Mouse (Mus musculus) gastrocnemius, postnatal 25 days (tissue): ENCODE data around the gene Rsad2. TPM values are rescaled to one million over a fixed set of nuclear protein-coding genes. Genes with fewer than 3 reads are reported as not detected.
"Not testable (repeated sequence)": the region's sequence is repeated elsewhere in the genome, so short reads cannot be mapped to it uniquely, and the experiment has no call there.

ENCODE experiments used
- DNase-seq: peaks from one replicate; pipeline ENCODE4 v3.0.0; 2022
- total RNA-seq, 2 experiments: library from RNA; stranded (reverse); gene quantifications; 1 replicate in 1 of 2; 2 replicates in 1 of 2; pipeline ENCODE4 v1.2.3; 2021

The Rsad2 gene
- total RNA-seq, 2 experiments from 2014 or later = 0.72 to 0.99 TPM

GRCm38 (mm10) chr12:26446377-26447045 is 9.7 kb downstream of the Rsad2 start:
- no peak for DNase-seq

DNA sequence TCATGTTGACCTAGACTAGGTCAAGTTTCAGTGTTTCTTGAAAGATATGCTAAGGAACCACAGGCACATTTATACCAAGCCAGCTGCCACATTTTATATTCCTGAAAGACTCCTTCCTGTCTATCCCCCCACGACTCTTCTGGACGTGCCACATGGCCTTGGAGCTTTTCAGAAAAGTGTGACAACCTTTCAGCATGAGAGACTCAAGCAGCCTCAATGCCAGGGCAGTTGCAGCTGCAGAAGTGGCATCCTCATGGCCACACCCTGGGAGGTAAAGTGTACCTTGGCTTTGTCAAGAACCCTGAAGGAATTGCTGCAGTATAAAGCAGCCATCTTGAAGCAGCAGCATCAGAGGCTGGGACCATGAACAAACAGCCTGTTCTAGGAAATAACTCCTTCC is 11.7 kb downstream of the Rsad2 start:
- no peak for DNase-seq

GRCm38 (mm10) chr12:26444054-26444453 is 12.2 kb downstream of the Rsad2 start:
- peak; percentile 60 for DNase-seq

DNA sequence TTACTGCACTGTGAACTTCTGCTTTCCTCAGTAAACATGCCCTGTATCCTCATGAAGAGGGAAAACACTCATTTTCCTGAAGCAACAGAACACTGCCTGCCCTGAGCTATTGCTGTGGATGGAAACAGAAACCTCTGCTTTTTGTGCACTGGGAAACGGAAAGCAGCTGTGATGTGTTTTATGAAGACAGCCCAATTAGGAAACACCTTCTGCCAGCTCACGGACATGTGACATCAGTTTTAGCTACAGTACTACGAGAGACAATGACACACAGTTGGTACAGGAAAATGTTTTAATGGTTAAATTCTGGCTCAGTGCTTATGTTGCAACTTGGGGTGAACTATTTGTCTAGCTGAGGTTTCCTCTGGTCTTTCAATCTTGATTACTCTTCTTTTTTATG is 16.9 kb downstream of the Rsad2 start:
- DNase-seq = no peak

- no peak for DNase-seq
These were observed 18.3 kb downstream of the Rsad2 start for GRCm38 (mm10) chr12:26437950-26438349.

DNA sequence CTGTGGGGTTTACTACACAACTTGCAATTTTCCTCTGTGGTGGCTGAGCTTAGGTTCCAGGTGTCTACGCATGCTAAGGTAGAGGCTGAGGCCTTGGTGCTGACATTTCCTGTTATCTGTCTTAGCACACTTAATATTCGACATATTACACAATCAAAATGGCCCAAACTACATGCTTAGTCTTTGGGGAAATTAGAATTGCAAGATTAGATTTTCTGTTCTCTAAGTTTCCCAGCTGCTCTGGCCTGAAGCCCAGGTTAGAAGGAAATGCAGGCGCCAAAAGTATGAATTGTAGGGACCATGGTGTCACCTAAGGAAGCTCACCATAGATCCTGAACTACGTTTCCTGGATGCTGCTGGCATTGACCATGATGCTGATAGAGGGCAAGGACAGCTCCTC is 19.9 kb downstream of the Rsad2 start:
- DNase-seq = no peak

DNA sequence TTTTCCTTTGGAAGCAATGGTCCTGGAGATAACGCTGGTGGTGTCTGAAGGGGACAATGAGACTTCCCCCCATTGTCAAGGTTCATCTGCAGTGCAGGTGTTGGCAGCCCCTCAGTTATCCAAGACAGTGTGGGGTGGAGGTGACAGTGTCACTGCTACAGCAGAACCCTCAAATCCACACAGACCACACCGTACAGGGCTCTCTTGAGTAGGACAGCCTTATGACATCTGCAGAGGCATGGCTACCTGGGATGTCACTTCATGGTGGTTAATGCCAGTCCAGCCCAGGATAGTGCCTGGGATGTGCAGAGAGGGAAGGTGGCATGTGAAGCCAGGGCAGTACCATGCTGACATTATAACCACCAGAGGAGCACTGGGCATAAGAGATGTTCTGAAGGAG is 27.5 kb downstream of the Rsad2 start:
- not testable (repeated sequence) for DNase-seq

DNA sequence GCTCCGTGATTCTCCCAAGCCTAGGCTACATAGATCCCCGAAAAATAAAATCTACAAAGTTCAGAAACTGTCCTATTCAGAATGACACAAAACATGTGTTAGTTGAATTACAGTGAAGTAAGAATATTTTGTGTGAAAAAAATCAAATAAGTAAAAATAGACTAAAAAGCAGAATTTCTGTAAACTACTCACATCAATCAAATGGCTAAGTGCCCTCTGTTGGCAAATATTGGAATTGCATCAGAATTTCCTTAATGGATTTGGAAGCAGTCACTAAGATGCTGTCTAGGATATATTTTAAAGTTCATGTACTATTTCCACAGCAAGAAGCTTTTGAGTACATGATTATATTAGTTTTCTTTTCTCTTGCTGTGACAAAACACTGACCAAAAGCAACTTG is 31.4 kb downstream of the Rsad2 start:
- no peak for DNase-seq

DNA sequence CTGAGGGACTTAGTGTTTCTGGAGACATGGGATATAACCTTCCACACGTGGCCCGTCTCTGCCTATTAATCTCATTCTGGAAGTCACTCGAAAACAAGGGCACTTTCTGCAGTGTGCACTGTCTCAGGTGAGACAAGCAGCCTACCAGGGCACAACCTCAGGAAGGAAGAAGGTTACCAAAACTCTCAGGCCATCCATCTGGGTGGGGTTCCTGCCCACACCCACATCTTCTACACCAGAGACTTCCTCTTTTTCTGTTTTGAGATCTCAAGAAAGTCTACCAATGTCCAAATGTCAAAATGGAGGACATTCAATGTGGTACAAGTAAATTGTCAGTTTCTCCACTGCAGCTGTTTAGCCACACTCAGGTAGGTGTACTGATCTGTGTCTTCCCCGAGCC is 37.9 kb downstream of the Rsad2 start:
- DNase-seq = no peak

GRCm38 (mm10) chr12:26416636-26417295 is 39.5 kb downstream of the Rsad2 start:
- no peak for DNase-seq

- peak; percentile 79 for DNase-seq
These were observed 41.0 kb downstream of the Rsad2 start, which contains the start of gene Rnf144a for GRCm38 (mm10) chr12:26415104-26415771. TSS of gene Rnf144a (minus strand) at chr12:26415254.

- no peak for DNase-seq
These were observed 41.7 kb downstream of the Rsad2 start for GRCm38 (mm10) chr12:26414451-26415103.

GRCm38 (mm10) chr12:26413961-26414411 is 42.3 kb downstream of the Rsad2 start:
- peak; percentile 14 for DNase-seq

DNA sequence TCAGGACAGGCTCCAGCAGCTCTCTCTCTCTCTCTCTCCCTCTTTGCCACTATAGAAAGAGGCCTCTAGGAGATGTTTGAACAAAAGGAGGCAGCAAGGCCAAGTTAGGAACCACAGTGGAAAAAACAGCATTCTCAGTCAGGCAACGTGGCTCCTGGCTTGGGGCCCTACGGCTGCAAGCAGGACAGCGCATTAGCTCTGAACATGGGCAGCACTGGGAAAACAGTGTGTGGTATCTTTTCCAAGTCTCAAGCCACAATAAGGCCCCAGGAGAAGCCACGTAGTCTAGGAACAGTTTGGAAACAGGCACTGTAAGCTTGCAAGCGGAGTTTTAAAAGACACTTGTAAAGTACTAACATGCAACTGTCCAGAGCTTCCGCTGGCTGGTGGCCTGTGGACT is 43.5 kb downstream of the Rsad2 start:
- DNase-seq = peak; percentile 61

DNA sequence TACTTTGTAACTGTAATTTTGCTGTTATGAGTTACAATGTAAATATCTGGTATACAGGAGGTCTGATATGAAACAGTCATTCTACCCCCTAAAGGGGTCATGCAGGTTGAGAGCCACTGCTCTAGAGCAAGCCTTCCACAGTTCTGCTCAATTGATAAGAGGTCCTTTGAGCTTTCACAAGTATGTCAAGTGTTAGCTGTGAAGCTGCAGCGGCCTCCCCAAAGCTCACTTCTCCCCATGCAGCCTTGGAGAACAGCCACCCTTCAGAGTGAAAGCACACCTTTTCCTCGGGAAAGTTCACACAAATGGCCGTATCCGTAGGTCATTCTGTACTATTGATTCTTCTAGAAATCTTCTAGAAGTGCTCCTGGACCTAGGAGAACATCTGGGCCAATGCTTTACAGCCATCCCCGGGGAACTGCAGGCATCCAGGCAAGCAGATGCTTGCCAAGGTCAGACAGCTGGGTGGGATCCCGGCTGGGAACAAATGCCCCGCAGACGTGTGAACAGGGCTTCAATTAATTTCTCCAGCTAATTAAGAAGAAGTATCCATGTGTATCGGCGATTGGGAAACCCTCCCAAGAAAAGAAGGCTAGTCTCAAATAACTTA is 44.3 kb downstream of the Rsad2 start:
- peak; percentile 28 for DNase-seq

- no peak for DNase-seq
These were observed 45.8 kb downstream of the Rsad2 start for GRCm38 (mm10) chr12:26410443-26410842.

DNA sequence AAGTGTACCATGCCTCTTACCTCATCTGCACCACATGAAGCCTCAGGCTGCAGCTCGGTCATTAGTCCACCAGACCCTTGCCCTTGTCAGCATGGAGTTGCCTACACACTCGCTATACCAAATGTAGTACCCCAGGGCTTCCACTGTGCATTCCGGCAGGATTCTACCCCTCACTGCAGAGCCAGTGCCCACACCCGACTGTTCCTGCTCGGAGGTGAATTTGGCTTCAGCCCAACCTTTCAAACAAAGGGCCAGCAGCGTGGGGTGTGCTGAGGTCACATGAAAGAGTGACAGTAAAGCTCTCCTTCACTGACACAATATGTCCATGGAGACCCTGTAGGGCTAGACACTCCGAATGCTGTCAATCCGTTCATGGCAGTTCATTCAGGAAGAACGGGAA is 47.5 kb downstream of the Rsad2 start:
- no peak for DNase-seq

GRCm38 (mm10) chr12:26404781-26405702 is 51.2 kb downstream of the Rsad2 start:
- peak; percentile 16 for DNase-seq

DNA sequence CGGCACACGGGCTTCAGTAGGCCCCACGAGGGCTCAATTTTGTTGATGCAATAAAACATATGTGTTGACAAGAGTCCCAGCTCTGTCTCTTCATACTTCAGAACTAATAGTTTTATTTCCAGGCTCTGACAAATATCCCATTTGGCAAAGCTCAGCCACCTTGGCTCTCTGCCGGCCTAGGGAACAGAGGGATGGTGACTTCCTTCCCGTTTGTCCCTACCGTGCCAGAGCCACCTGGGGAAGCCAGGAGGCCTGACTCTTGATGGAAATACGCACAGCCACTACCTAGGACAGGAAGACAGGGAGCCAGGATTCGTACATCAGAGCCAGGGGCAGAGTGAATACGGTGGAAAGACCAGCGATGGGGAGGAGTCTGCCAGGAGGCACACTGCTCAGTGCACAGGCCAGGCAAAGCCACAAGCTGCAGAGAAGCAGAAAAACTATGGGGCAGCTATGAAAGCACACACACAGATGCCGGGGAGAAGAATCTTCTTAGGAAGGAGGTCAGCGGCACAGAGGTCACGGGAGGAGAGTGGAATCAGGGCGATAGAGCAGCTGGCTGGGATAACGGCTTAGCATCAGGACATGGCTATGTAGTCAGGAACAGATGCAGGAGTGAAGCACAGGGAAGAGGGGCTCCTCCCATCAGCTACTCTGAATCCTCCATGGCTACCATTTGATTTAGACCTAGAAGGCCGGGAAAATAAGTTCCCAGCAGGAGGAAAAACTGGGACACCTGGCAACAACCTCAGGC is 52.7 kb downstream of the Rsad2 start:
- DNase-seq = peak; percentile 64

DNA sequence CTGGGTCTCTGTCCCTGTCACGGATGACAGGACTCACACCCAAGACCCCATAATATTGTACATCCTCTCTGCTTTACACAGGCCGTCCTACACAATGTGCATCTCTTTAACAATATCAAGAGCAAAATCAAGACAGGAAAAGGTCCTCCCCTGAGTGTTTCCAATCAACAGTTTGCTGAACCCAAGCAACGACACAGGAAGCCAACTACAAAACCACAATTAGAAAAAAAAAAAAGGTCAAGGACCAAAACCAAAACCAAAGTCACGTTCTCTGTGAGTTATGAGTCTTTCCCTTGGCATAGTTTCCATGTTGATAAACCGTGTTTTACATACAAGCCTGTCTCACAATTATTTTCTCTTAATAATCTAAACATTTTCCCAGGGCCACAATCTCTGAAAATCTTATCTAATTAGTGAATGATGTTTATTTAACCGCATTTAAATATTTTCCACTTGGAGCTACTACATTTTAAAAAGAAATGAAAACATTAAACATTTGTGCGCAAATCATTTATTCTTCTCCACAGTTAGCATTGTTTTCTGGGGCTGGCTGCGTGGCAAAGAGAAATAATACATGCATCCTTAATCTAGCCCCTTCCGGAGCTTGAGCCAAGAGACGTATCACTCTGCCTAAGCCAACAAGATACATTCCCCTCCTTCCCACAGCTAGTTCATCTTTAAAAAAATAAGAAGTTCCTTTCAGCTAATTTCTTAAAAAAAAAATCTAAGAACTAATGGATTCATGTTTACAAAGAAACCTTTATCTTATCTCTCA is 54.4 kb downstream of the Rsad2 start:
- DNase-seq = no peak
